Mouse (Mus musculus): Measurements from ENCODE around the gene Ctsd.

DNA sequence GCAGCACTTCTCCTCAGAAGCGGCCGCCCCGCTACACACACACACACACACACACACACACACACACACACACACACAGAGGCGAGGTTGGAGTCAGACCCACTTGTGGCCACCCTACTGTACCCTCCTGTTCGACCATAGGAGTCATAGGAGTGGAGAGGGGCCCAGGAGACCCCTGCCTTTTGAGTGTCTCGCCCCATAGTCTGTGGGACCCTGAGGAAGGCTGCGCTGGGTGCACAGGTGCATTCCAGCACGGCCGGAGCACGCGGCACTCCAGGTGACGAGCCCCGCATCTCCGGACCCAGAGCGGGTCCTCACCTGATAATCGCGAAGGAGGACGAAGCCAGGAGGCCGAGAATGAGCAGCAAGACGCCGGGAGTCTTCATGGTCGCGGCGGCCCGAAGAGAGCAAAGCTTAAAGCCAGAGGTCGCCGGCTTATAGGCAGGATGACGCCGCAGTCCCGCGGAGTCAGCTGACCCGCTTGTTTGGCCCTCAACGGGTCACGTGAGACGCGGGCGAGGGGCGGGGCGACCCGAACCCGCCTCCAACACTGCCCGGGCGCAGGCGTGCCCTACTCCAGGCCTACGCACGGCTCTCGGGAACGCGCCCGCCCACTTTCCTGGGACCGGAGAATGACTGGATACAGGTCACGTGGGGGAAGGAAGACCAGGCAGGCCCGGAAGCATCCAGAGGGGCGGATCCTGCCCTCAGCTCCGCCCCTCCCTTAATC is at the start of gene Ctsd:
- TF ChIP-seq MAFK (IDR thresholded peaks at IDR 0.05; ENCODE audit: insufficient read depth, low read depth, low read length) (0 out of 2 replicates have a peak, but pooled peaks have one; percentile 38), ZNF384 (IDR thresholded peaks at IDR 0.05; ENCODE audit: low read depth, low read length) (no peak), ZC3H11A (IDR thresholded peaks at IDR 0.05; ENCODE audit: borderline replicate concordance, low read depth, low read length) (no peak), HCFC1 (IDR thresholded peaks at IDR 0.05; ENCODE audit: borderline replicate concordance, insufficient read depth, low read length) (no peak)
